ENCODE assay signal across 18 mouse cellular contexts in genomic region chr6:72488850-72489249, GRCm38 (mm10). TPM values are rescaled to one million over a fixed set of nuclear protein-coding genes. Genes with fewer than 3 reads are reported as not detected.
A peak's percentile ranks its signal among the peaks of the same experiment; 100 is the strongest.
DNase-seq lines count a peak whose midpoint lies in the region; ATAC-seq and TF ChIP-seq lines count a peak whose summit lies in the region.
"Had no signal": no experiment of that assay in that cellular context is flagged by ENCODE, and none has a peak within 500 bp of the region (broad histone marks: within the 10 kb centered on the region; RNA-seq: fewer than 3 reads in every experiment).

No protein-coding gene starts in this region.

- H3K9ac ChIP-seq in heart, adult 2 months (ENCODE audit: low read depth, low read length): peak overlapping the region; percentile 51; the same call in 1 of the 2 replicates
- H3K9ac ChIP-seq in forebrain, embryonic 15.5 days (replicated peaks): no peak overlapping the region
- H3K9ac ChIP-seq in hindbrain, embryonic 13.5 days: no peak overlapping the region
- H3K9ac ChIP-seq: limb, embryonic 15.5 days had no signal

- TF ChIP-seq CTCF in C2C12 (IDR thresholded peaks at IDR 0.05; ENCODE audit: control insufficient read depth, insufficient read depth, insufficient read length): no peak
- TF ChIP-seq CTCF in heart, adult 2 months (IDR thresholded peaks at IDR 0.05): no peak

- peak overlapping the region; percentile 22 for H3K27ac ChIP-seq in heart, adult 2 months
- no peak overlapping the region for H3K27ac ChIP-seq in forebrain, embryonic 15.5 days (replicated peaks)
- H3K27ac ChIP-seq in hindbrain, embryonic 13.5 days: no peak overlapping the region
- H3K27ac ChIP-seq: hindbrain, embryonic 10.5 days; limb, embryonic 15.5 days had no signal

- TF ChIP-seq POLR2A in heart, adult 2 months (IDR thresholded peaks at IDR 0.05; ENCODE audit: insufficient read depth, low read depth, low read length): no peak

- TF ChIP-seq EP300 in heart, adult 2 months (IDR thresholded peaks at IDR 0.05; ENCODE audit: insufficient read depth, low read depth, low read length): peak; percentile 54; the same call in 1 of the 2 replicates

- 27% methylated on average over 3 of the region's 3 CpGs for WGBS in heart, adult 2 months
- 74% methylated on average over 3 of the region's 3 CpGs for WGBS in forebrain, embryonic 15.5 days
- 76% methylated on average over 3 of the region's 3 CpGs for WGBS in hindbrain, embryonic 13.5 days

- no peaks in the 10 kb centered on the region for H3K79me2 ChIP-seq in C2C12 (ENCODE audit: control insufficient read depth, insufficient read depth)
- no peaks in the 10 kb centered on the region for H3K79me2 ChIP-seq in heart, adult 2 months (replicated peaks; ENCODE audit: control insufficient read depth, insufficient read depth, low read length)

- intact Hi-C loops in heart, adult 2 months (cut with DNase I): no loop called here
- intact Hi-C loops in heart, postnatal 14 days (cut with DNase I): no loop called here

- ATAC-seq in forebrain, embryonic 15.5 days (replicated peaks): no peak
- ATAC-seq in hindbrain, embryonic 13.5 days (ENCODE audit: low FRiP score): no peak
- ATAC-seq: activated CD4-positive, CD25-positive, alpha-beta regulatory T cell, adult 4 months; intestine, postnatal 0 days had no signal

- no peaks in the 10 kb centered on the region for H3K27me3 ChIP-seq in C2C12 (ENCODE audit: control insufficient read depth, insufficient read depth, insufficient read length)
- H3K27me3 ChIP-seq in heart, adult 2 months (ENCODE audit: control insufficient read depth, insufficient read depth, low read length): no peaks in the 10 kb centered on the region
- no peaks in the 10 kb centered on the region for H3K27me3 ChIP-seq in forebrain, embryonic 15.5 days
- no peaks in the 10 kb centered on the region for H3K27me3 ChIP-seq in hindbrain, embryonic 13.5 days
- H3K27me3 ChIP-seq: limb, embryonic 15.5 days had no signal

- H3K4me1 ChIP-seq in heart, adult 2 months (ENCODE audit: control insufficient read depth, insufficient read depth, low read length): peaks cover 17% of the 10 kb centered on the region
- H3K4me1 ChIP-seq in forebrain, embryonic 15.5 days: no peaks in the 10 kb centered on the region
- H3K4me1 ChIP-seq in hindbrain, embryonic 13.5 days (replicated peaks): no peaks in the 10 kb centered on the region
- H3K4me1 ChIP-seq: hindbrain, embryonic 10.5 days had no signal

- no peak overlapping the region for H3K4me3 ChIP-seq in C2C12 (ENCODE audit: insufficient read depth, poor library complexity, severe bottlenecking)
- H3K4me3 ChIP-seq in heart, adult 2 months: no peak overlapping the region
- no peak overlapping the region for H3K4me3 ChIP-seq in forebrain, embryonic 15.5 days
- no peak overlapping the region for H3K4me3 ChIP-seq in hindbrain, embryonic 13.5 days
- H3K4me3 ChIP-seq: hindbrain, embryonic 10.5 days; limb, embryonic 15.5 days had no signal

- H3K36me3 ChIP-seq in C2C12 (ENCODE audit: control insufficient read depth, insufficient read depth): no peaks in the 10 kb centered on the region
- peaks cover 2% of the 10 kb centered on the region; the same call in 1 of the 2 replicates for H3K36me3 ChIP-seq in heart, adult 2 months (ENCODE audit: control insufficient read depth, insufficient read depth, low read length)
- no peaks in the 10 kb centered on the region for H3K36me3 ChIP-seq in forebrain, embryonic 15.5 days
- no peaks in the 10 kb centered on the region for H3K36me3 ChIP-seq in hindbrain, embryonic 13.5 days
- H3K36me3 ChIP-seq: hindbrain, embryonic 10.5 days; limb, embryonic 15.5 days had no signal

- no peak overlapping the region for H3ac ChIP-seq in C2C12 (ENCODE audit: control insufficient read depth, insufficient read length, low read depth)

- no peak overlapping the region for H3K4me2 ChIP-seq in forebrain, embryonic 15.5 days (replicated peaks)
- H3K4me2 ChIP-seq in hindbrain, embryonic 13.5 days: no peak overlapping the region
- H3K4me2 ChIP-seq: limb, embryonic 15.5 days had no signal

- no peaks in the 10 kb centered on the region for H3K79me3 ChIP-seq in C2C12 (ENCODE audit: low read depth)

- peak; percentile 66 for DNase-seq in kidney, adult 11 months
- DNase-seq in kidney, postnatal 4 days: no peak
- DNase-seq in heart, adult 2 months: peak; percentile 49 to 68
- DNase-seq in heart, postnatal 14 days: peak; percentile 27 to 56
- DNase-seq in thymus, postnatal 4 days: no peak
- DNase-seq: B cell, adult 2 months; cerebellum, adult 9-11 months; right cerebral cortex, postnatal 14 days had no signal

- H3K9me3 ChIP-seq in forebrain, embryonic 15.5 days: no peaks in the 10 kb centered on the region
- H3K9me3 ChIP-seq in hindbrain, embryonic 13.5 days: no peaks in the 10 kb centered on the region
- H3K9me3 ChIP-seq: hindbrain, embryonic 10.5 days; limb, embryonic 15.5 days had no signal

TF ChIP-seq in C2C12, 6 proteins besides CTCF, POLR2A, EP300 and RAD21:
- TF ChIP-seq USF1 (IDR thresholded peaks at IDR 0.05; ENCODE audit: low read depth): no peak
- TF ChIP-seq MYOD1 (IDR thresholded peaks at IDR 0.05; ENCODE audit: control insufficient read depth, insufficient read length, low read depth): peak; percentile 45
TF ChIP-seq in C2C12: peak in this region for 1.

RNA-seq across cellular contexts. Expression of gene Sh2d6, which starts 32.7 kb away (rescaled TPM):
- polyA plus RNA-seq in C2C12 (2012; fragmentation: generic; extraction: Trizol): 0.26 TPM
- not detected for total RNA-seq in heart, adult 2 months (2021)
- 0.21 TPM in 1 of 2 replicates, not detected in the other for polyA plus RNA-seq in heart, adult 2 months (2012; rRNA removed)
- under 1 TPM in 1 of 2 experiments, not detected in 1; 0.29 TPM for total RNA-seq in heart, postnatal 14 days (2021)
- polyA plus RNA-seq in forebrain, embryonic 15.5 days (2015; fragmentation: Nextera tagmentation; extraction: Ambion mirVana): 0.37 and 0.55 TPM in 2 replicates
- 0.41 and 1.0 TPM in 2 replicates for polyA plus RNA-seq in hindbrain, embryonic 13.5 days (2015; fragmentation: Nextera tagmentation; extraction: Ambion mirVana)
- total RNA-seq: megakaryocyte progenitor cell, adult 5-6 weeks; MEL had no signal
- polyA plus RNA-seq: activated CD4-positive, CD25-positive, alpha-beta regulatory T cell, adult 4 months; stomach, embryonic 14.5 days had no signal

RNA-seq across cellular contexts. Expression of gene Mat2a, which starts 49.5 kb away (rescaled TPM):
- polyA plus RNA-seq in C2C12 (2012; fragmentation: generic; extraction: Trizol): 165 TPM
- 100 to 1,000 TPM; 129 to 151 TPM for total RNA-seq in heart, adult 2 months (2021)
- 93.0 and 162 TPM in 2 replicates for polyA plus RNA-seq in heart, adult 2 months (2012; rRNA removed)
- 100 to 1,000 TPM; 186 to 202 TPM for total RNA-seq in heart, postnatal 14 days (2021)
- 359 and 376 TPM in 2 replicates for polyA plus RNA-seq in forebrain, embryonic 15.5 days (2015; fragmentation: Nextera tagmentation; extraction: Ambion mirVana)
- polyA plus RNA-seq in hindbrain, embryonic 13.5 days (2015; fragmentation: Nextera tagmentation; extraction: Ambion mirVana): 388 and 410 TPM in 2 replicates

RNA-seq across cellular contexts. Expression of gene Capg, which starts 55.3 kb away (rescaled TPM):
- 487 TPM for polyA plus RNA-seq in C2C12 (2012; fragmentation: generic; extraction: Trizol)
- 10 to 100 TPM in 1 of 2 experiments, 1 to 10 TPM in 1; 9.5 to 10.8 TPM for total RNA-seq in heart, adult 2 months (2021)
- 12.6 and 16.1 TPM in 2 replicates for polyA plus RNA-seq in heart, adult 2 months (2012; rRNA removed)
- total RNA-seq in heart, postnatal 14 days (2021): 10 to 100 TPM in 1 of 2 experiments, 1 to 10 TPM in 1; 9.9 to 10.0 TPM
- polyA plus RNA-seq in forebrain, embryonic 15.5 days (2015; fragmentation: Nextera tagmentation; extraction: Ambion mirVana): 3.5 and 4.8 TPM in 2 replicates
- polyA plus RNA-seq in hindbrain, embryonic 13.5 days (2015; fragmentation: Nextera tagmentation; extraction: Ambion mirVana): 9.2 and 10.2 TPM in 2 replicates

Comparison
In these comparisons a context has a peak if more than half of its experiments do, and no peak if none do; other contexts are left out.
1. DNase-seq: peak in kidney, adult 11 months (single experiment), heart, adult 2 months (2 of 2) and heart, postnatal 14 days (2 of 2); none in kidney, postnatal 4 days (0 of 2) and thymus, postnatal 4 days (single experiment).
2. RNA of gene Capg, which starts 55.3 kb away (polyA plus RNA-seq): 487 TPM in C2C12 (single experiment); 12.6 to 16.1 TPM in heart, adult 2 months, 9.2 to 10.2 TPM in hindbrain, embryonic 13.5 days and 3.5 to 4.8 TPM in forebrain, embryonic 15.5 days; every median in the first group is over 10 times any median in the second.